Comparison of ENCODE assay signal across 13 mouse cellular contexts in genomic region chr6:134819741-134820140, GRCm38 (mm10).
"Had no signal": no experiment of that assay in that cellular context is flagged by ENCODE, and none has a peak within 500 bp of the region (broad histone marks: within the 10 kb centered on the region; RNA-seq: fewer than 3 reads in every experiment).

No protein-coding gene starts in this region.

- H3K4me1 ChIP-seq: intestine, embryonic 15.5 days; limb, embryonic 12.5 days; liver, embryonic 13.5 days; midbrain, embryonic 13.5 days; neural tube, embryonic 15.5 days had no signal

- H3K4me3 ChIP-seq: intestine, embryonic 15.5 days; layer of hippocampus, adult 2 months; limb, embryonic 12.5 days; liver, embryonic 13.5 days; midbrain, embryonic 13.5 days; myocyte; neural tube, embryonic 15.5 days had no signal

- DNase-seq: kidney, adult 18-20 months; kidney, postnatal 10 days; kidney, postnatal 4 days; liver; liver, embryonic 13.5 days; liver, postnatal 0 days; thymus, postnatal 4 days had no signal

- H3K4me2 ChIP-seq: intestine, embryonic 15.5 days; limb, embryonic 12.5 days; liver, embryonic 13.5 days; midbrain, embryonic 13.5 days; neural tube, embryonic 15.5 days had no signal

- H3K36me3 ChIP-seq: intestine, embryonic 15.5 days; limb, embryonic 12.5 days; liver, embryonic 13.5 days; midbrain, embryonic 13.5 days; neural tube, embryonic 15.5 days had no signal

- H3K9me3 ChIP-seq: intestine, embryonic 15.5 days; limb, embryonic 12.5 days; liver, embryonic 13.5 days; midbrain, embryonic 13.5 days; neural tube, embryonic 15.5 days had no signal

- ATAC-seq: intestine, embryonic 15.5 days; liver, postnatal 0 days; midbrain, embryonic 13.5 days had no signal

- H3K27me3 ChIP-seq: intestine, embryonic 15.5 days; limb, embryonic 12.5 days; liver, embryonic 13.5 days; midbrain, embryonic 13.5 days; neural tube, embryonic 15.5 days had no signal

- H3K27ac ChIP-seq: intestine, embryonic 15.5 days; layer of hippocampus, adult 2 months; limb, embryonic 12.5 days; liver, embryonic 13.5 days; midbrain, embryonic 13.5 days; neural tube, embryonic 15.5 days had no signal

- H3K9ac ChIP-seq: intestine, embryonic 15.5 days; limb, embryonic 12.5 days; liver, embryonic 13.5 days; liver, postnatal 0 days; midbrain, embryonic 13.5 days; neural tube, embryonic 15.5 days had no signal
